Mouse (Mus musculus): ENCODE measurements around the gene Il1rl2. TPM values are rescaled to one million over a fixed set of nuclear protein-coding genes. Genes with fewer than 3 reads are reported as not detected.

Gene Il1rl2
- polyA plus RNA-seq, 3 experiments from 2014 or later, result 1.4 to 2.7 (median 2.0) TPM

- peak; percentile 52 for ATAC-seq
Observed at GRCm38 (mm10) chr1:40380111-40380510, 55.7 kb downstream of the Il1rl2 start.

- ATAC-seq, result peak; percentile 61
Observed at GRCm38 (mm10) chr1:40380990-40381389, 56.6 kb downstream of the Il1rl2 start.

- peak; percentile 9 for ATAC-seq
Observed at GRCm38 (mm10) chr1:40382841-40383240, 58.4 kb downstream of the Il1rl2 start.

GRCm38 (mm10) chr1:40384931-40385545 lies 60.6 kb downstream of the Il1rl2 start:
- ATAC-seq, result no peak

GRCm38 (mm10) chr1:40391374-40391773 lies 67.0 kb downstream of the Il1rl2 start:
- ATAC-seq, result no peak

GRCm38 (mm10) chr1:40392535-40392934 lies 68.1 kb downstream of the Il1rl2 start:
- no peak for ATAC-seq

GRCm38 (mm10) chr1:40393214-40393613 lies 68.8 kb downstream of the Il1rl2 start:
- ATAC-seq, result no peak

- ATAC-seq, result peak; percentile 75
Observed at GRCm38 (mm10) chr1:40399639-40400038, 75.2 kb downstream of the Il1rl2 start.

GRCm38 (mm10) chr1:40404682-40405081 lies 80.3 kb downstream of the Il1rl2 start:
- ATAC-seq, result no peak

- no peak for ATAC-seq
Observed at GRCm38 (mm10) chr1:40409882-40410281, 85.5 kb downstream of the Il1rl2 start.

- ATAC-seq, result peak; percentile 38
Observed at GRCm38 (mm10) chr1:40413039-40413438, 88.6 kb downstream of the Il1rl2 start.

- ATAC-seq, result no peak
Observed at GRCm38 (mm10) chr1:40414276-40414675, 89.9 kb downstream of the Il1rl2 start.

GRCm38 (mm10) chr1:40414863-40415656 lies 90.7 kb downstream of the Il1rl2 start:
- ATAC-seq, result no peak

GRCm38 (mm10) chr1:40417034-40417433 lies 92.6 kb downstream of the Il1rl2 start:
- ATAC-seq, result no peak

Other genes starting within 250 kb of the Il1rl2 start
- gene Il1r1, start 99.5 kb upstream of the Il1rl2 start, polyA plus RNA-seq (2017; shearing (Covaris generic)), result 1 to 10 TPM in 1 of 3 experiments, under 1 TPM in 2; 0.63 to 3.1 (median 0.67) TPM
- gene Il1rl1, start 105.0 kb downstream of the Il1rl2 start, polyA plus RNA-seq (2017; shearing (Covaris generic)), result 10 to 100 TPM in 1 of 3 experiments, 1 to 10 TPM in 2; 4.7 to 11.5 (median 8.6) TPM
- 100 to 1,000 TPM in 1 of 3 experiments, 10 to 100 TPM in 2; 81.5 to 155 (median 82.1) TPM for gene Il18r1, start 140.9 kb downstream of the Il1rl2 start, polyA plus RNA-seq (2017; shearing (Covaris generic))
- gene Il18rap, start 190.8 kb downstream of the Il1rl2 start, polyA plus RNA-seq (2017; shearing (Covaris generic)), result 10 to 100 TPM; 12.6 to 82.7 (median 18.2) TPM